Mouse (Mus musculus) kidney, embryonic 16.5 days (tissue): ENCODE results near the gene Wdr47. TPM values are rescaled to one million over a fixed set of nuclear protein-coding genes. Genes with fewer than 3 reads are reported as not detected.

ENCODE experiments used
- ATAC-seq: fragments of 200-750 bp; cut with Nextera tagmentation; 2 replicates; pipeline ENCODE4 v1.8.0; 2017; ENCODE audit warnings: moderate TSS enrichment; ENCODE audit not compliant: low FRiP score, low TSS enrichment
- H3K27ac ChIP-seq: fragments of 300-500 bp; sonication (generic); 2 replicates; pipeline ENCODE4 v1.5.1; 2014; ENCODE audit warnings: low read length
- H3K27me3 ChIP-seq: fragments of 300-500 bp; sonication (generic); 2 replicates; pipeline ENCODE4 v1.6.1; 2014; ENCODE audit warnings: low read length, control low read depth, mixed read lengths; ENCODE audit not compliant: insufficient read depth
- H3K36me3 ChIP-seq: fragments of 300-500 bp; sonication (generic); 2 replicates; pipeline ENCODE4 v1.6.1; 2014; ENCODE audit warnings: low read length, control low read depth, mixed read lengths; ENCODE audit not compliant: insufficient read depth
- H3K4me1 ChIP-seq: fragments of 300-500 bp; sonication (generic); 2 replicates; pipeline ENCODE4 v1.6.1; 2014; ENCODE audit warnings: low read length, control low read depth, mixed read lengths; ENCODE audit not compliant: insufficient read depth
- H3K4me2 ChIP-seq: fragments of 300-500 bp; sonication (generic); replicated peaks from 2 replicates; pipeline ENCODE4 v1.6.1; 2014; ENCODE audit warnings: low read depth, low read length
- H3K4me3 ChIP-seq: fragments of 300-500 bp; sonication (generic); 2 replicates; pipeline ENCODE4 v1.5.1; 2014; ENCODE audit warnings: mild to moderate bottlenecking, low read length
- H3K9ac ChIP-seq: fragments of 300-500 bp; sonication (generic); replicated peaks from 2 replicates; pipeline ENCODE4 v1.6.1; 2014; ENCODE audit warnings: low read length
- H3K9me3 ChIP-seq: fragments of 300-500 bp; sonication (generic); 2 replicates; pipeline ENCODE4 v1.6.1; 2016; ENCODE audit warnings: low read length, control low read depth
- WGBS: fragments of 180-500 bp; shearing (Covaris S2); extraction: QIAGEN DNeasy Blood & Tissue Kit; methylation state at CpG from one replicate; pipeline ENCODE4 v1.1.7; 2014; 5-methylcytosine and 5-hydroxymethylcytosine counted together
- microRNA-seq: library from miRNA; unstranded; fragments of <30 nt; microRNA quantifications from one replicate; pipeline ENCODE4, GENCODE M21; 2016
- polyA plus RNA-seq: library from polyadenylated mRNA; unstranded; fragments of >200 nt; fragmentation: Nextera tagmentation; extraction: Ambion mirVana; gene quantifications from 2 replicates; pipeline ENCODE4 v1.2.1, GENCODE M21; 2015

Gene Wdr47
- polyA plus RNA-seq, 1 experiment from 2014 or later = 8.9 TPM

GRCm38 (mm10) chr3:108689446-108689845, 98.4 kb downstream of the Wdr47 start:
- Histone ChIP-seq H3K27ac (no peak overlapping the region), H3K4me3 (no peak overlapping the region), H3K4me2 (no peak overlapping the region), H3K9me3 (no peaks in the 10 kb centered on the region), H3K4me1 (no peaks in the 10 kb centered on the region), H3K36me3 (peaks cover 38% of the 10 kb centered on the region), H3K9ac (no peak overlapping the region), H3K27me3 (no peaks in the 10 kb centered on the region)
- 87% methylated on average over 8 of the region's 8 CpGs for WGBS
- no peak for ATAC-seq

- no peak overlapping the region for H3K4me3 ChIP-seq
- H3K36me3 ChIP-seq = peaks cover 42% of the 10 kb centered on the region
Observed at GRCm38 (mm10) chr3:108689979-108690378, 98.9 kb downstream of the Wdr47 start.

GRCm38 (mm10) chr3:108694321-108694720, 103.2 kb downstream of the Wdr47 start:
- peaks cover 36% of the 10 kb centered on the region for H3K36me3 ChIP-seq
- no peak for ATAC-seq

More at GRCm38 (mm10) chr3:108689979-108690378, 98.9 kb downstream of the Wdr47 start:
- no peaks in the 10 kb centered on the region for H3K9me3 ChIP-seq
- WGBS = 86% methylated on average over 4 of the region's 4 CpGs
- H3K9ac ChIP-seq = no peak overlapping the region
- no peak overlapping the region for H3K27ac ChIP-seq
- ATAC-seq = no peak
- H3K4me2 ChIP-seq = no peak overlapping the region
- H3K4me1 ChIP-seq = no peaks in the 10 kb centered on the region
- H3K27me3 ChIP-seq = no peaks in the 10 kb centered on the region

More at GRCm38 (mm10) chr3:108694321-108694720, 103.2 kb downstream of the Wdr47 start:
- 88% methylated on average over 9 of the region's 9 CpGs for WGBS
- Histone ChIP-seq H3K27ac (no peak overlapping the region), H3K9ac (no peak overlapping the region), H3K9me3 (no peaks in the 10 kb centered on the region), H3K4me3 (no peak overlapping the region), H3K4me1 (no peaks in the 10 kb centered on the region), H3K4me2 (no peak overlapping the region), H3K27me3 (no peaks in the 10 kb centered on the region)

Small RNA genes within 50 kb of the gene (microRNA-seq; reads per million reads assigned to microRNA genes)
- not detected for gene Gm22860

Other genes starting within 250 kb of the Wdr47 start
- gene Mybphl, start 226.4 kb upstream of the Wdr47 start, polyA plus RNA-seq = 0.14 TPM in 1 of 2 replicates, not detected in the other
- 47.6 and 48.8 TPM in 2 replicates for gene Psrc1, start 207.4 kb upstream of the Wdr47 start, polyA plus RNA-seq
- gene Celsr2, start 175.7 kb upstream of the Wdr47 start, polyA plus RNA-seq = 21.7 and 22.1 TPM in 2 replicates
- 134 and 142 TPM in 2 replicates for gene Sars, start 146.1 kb upstream of the Wdr47 start, polyA plus RNA-seq
- gene 1700013F07Rik, start 57.1 kb upstream of the Wdr47 start, polyA plus RNA-seq = 0.37 and 0.41 TPM in 2 replicates
- 1.4 TPM in 2 replicates for gene 5330417C22Rik, start 54.7 kb upstream of the Wdr47 start, polyA plus RNA-seq
- gene Tmem167b, start 28.8 kb upstream of the Wdr47 start, polyA plus RNA-seq = 38.0 and 38.4 TPM in 2 replicates
- gene Taf13, start 19.6 kb upstream of the Wdr47 start, polyA plus RNA-seq = 34.0 and 35.6 TPM in 2 replicates
- 63.8 and 63.9 TPM in 2 replicates for gene Clcc1, start 62.6 kb downstream of the Wdr47 start, polyA plus RNA-seq
- gene Gpsm2, start 131.0 kb downstream of the Wdr47 start, polyA plus RNA-seq = 38.4 and 51.5 TPM in 2 replicates
- gene Aknad1, start 148.4 kb downstream of the Wdr47 start, polyA plus RNA-seq = 0.11 TPM in 1 of 2 replicates, not detected in the other
- 32.6 and 38.8 TPM in 2 replicates for gene Stxbp3, start 249.2 kb downstream of the Wdr47 start, polyA plus RNA-seq